Comparison of ENCODE assay signal across 14 mouse cellular contexts in genomic region chr13:109638273-109638672, GRCm38 (mm10).
"Had no signal": no experiment of that assay in that cellular context is flagged by ENCODE, and none has a peak within 500 bp of the region (broad histone marks: within the 10 kb centered on the region; RNA-seq: fewer than 3 reads in every experiment).

No protein-coding gene starts in this region.

- DNase-seq: kidney, postnatal 25 days; lung, embryonic 14.5 days; lung, postnatal 10 days; lung, postnatal 4 days; midbrain, embryonic 14.5 days; retina, postnatal 1 day; thymus, adult 2 months; thymus, postnatal 25 days had no signal

- H3K27me3 ChIP-seq: limb, embryonic 15.5 days; liver, embryonic 12.5 days; neural tube, embryonic 12.5 days; stomach, embryonic 15.5 days had no signal

- ATAC-seq: liver, embryonic 12.5 days had no signal

- H3K36me3 ChIP-seq: limb, embryonic 15.5 days; liver, embryonic 12.5 days; midbrain, embryonic 10.5 days; neural tube, embryonic 12.5 days; stomach, embryonic 15.5 days had no signal

- H3K4me3 ChIP-seq: limb, embryonic 15.5 days; liver, embryonic 12.5 days; midbrain, embryonic 10.5 days; myocyte; neural tube, embryonic 12.5 days; stomach, embryonic 15.5 days had no signal

- H3K9ac ChIP-seq: limb, embryonic 15.5 days; liver, embryonic 12.5 days; lung, embryonic 14.5 days; neural tube, embryonic 12.5 days; stomach, embryonic 15.5 days had no signal

- H3K4me2 ChIP-seq: limb, embryonic 15.5 days; liver, embryonic 12.5 days; lung, embryonic 14.5 days; neural tube, embryonic 12.5 days; stomach, embryonic 15.5 days had no signal

- H3K9me3 ChIP-seq: limb, embryonic 15.5 days; liver, embryonic 12.5 days; midbrain, embryonic 10.5 days; neural tube, embryonic 12.5 days; stomach, embryonic 15.5 days had no signal

- H3K27ac ChIP-seq: limb, embryonic 15.5 days; midbrain, embryonic 10.5 days; neural tube, embryonic 12.5 days; stomach, embryonic 15.5 days had no signal

- H3K4me1 ChIP-seq: limb, embryonic 15.5 days; stomach, embryonic 15.5 days had no signal
